Comparison of ENCODE assay signal across 8 mouse cellular contexts in genomic region chr11:119919897-119920296, GRCm38 (mm10). TPM values are rescaled to one million over a fixed set of nuclear protein-coding genes. Genes with fewer than 3 reads are reported as not detected.
DNase-seq lines count a peak whose midpoint lies in the region; ATAC-seq and TF ChIP-seq lines count a peak whose summit lies in the region.

No protein-coding gene starts in this region.

- H3K27me3 ChIP-seq in intestine, postnatal 0 days (replicated peaks; ENCODE audit: control insufficient read depth, insufficient read depth, low read length) = no peaks in the 10 kb centered on the region
- no peaks in the 10 kb centered on the region for H3K27me3 ChIP-seq in intestine, embryonic 15.5 days (replicated peaks)
- H3K27me3 ChIP-seq in forebrain, embryonic 16.5 days (replicated peaks; ENCODE audit: control insufficient read depth, insufficient read depth, low read length) = no peaks in the 10 kb centered on the region

- H3K4me2 ChIP-seq in intestine, postnatal 0 days (replicated peaks; ENCODE audit: low read depth) = no peak overlapping the region
- no peak overlapping the region for H3K4me2 ChIP-seq in intestine, embryonic 15.5 days (replicated peaks)
- H3K4me2 ChIP-seq in forebrain, embryonic 16.5 days (ENCODE audit: low read length) = no peak overlapping the region

- H3K4me1 ChIP-seq in intestine, postnatal 0 days (replicated peaks; ENCODE audit: control insufficient read depth, insufficient read depth, low read length) = 0 out of 2 replicates have a peak, but pooled peaks cover 3% of the 10 kb centered on the region
- H3K4me1 ChIP-seq in intestine, embryonic 15.5 days (replicated peaks) = peaks cover 19% of the 10 kb centered on the region
- peaks cover 12% of the 10 kb centered on the region for H3K4me1 ChIP-seq in forebrain, embryonic 16.5 days (replicated peaks; ENCODE audit: control insufficient read depth, insufficient read depth, low read length)

- no peak overlapping the region for H3K4me3 ChIP-seq in intestine, postnatal 0 days (ENCODE audit: low read depth, low read length)
- H3K4me3 ChIP-seq in intestine, embryonic 15.5 days (replicated peaks) = no peak overlapping the region
- no peak overlapping the region for H3K4me3 ChIP-seq in forebrain, embryonic 16.5 days (replicated peaks; ENCODE audit: low read length)

- H3K27ac ChIP-seq in intestine, postnatal 0 days (ENCODE audit: low read depth, low read length) = no peak overlapping the region
- H3K27ac ChIP-seq in intestine, embryonic 15.5 days = no peak overlapping the region
- no peak overlapping the region for H3K27ac ChIP-seq in forebrain, embryonic 16.5 days (ENCODE audit: low read length)

- TF ChIP-seq CTCF in intestine, postnatal 0 days (IDR thresholded peaks at IDR 0.05; ENCODE audit: low read depth) = peak; percentile 96

- peaks cover 33% of the 10 kb centered on the region for H3K36me3 ChIP-seq in intestine, postnatal 0 days (ENCODE audit: control insufficient read depth, insufficient read depth)
- peaks cover 24% of the 10 kb centered on the region for H3K36me3 ChIP-seq in intestine, embryonic 15.5 days
- peaks cover 9% of the 10 kb centered on the region for H3K36me3 ChIP-seq in forebrain, embryonic 16.5 days (ENCODE audit: control insufficient read depth, insufficient read depth)

- WGBS in intestine, postnatal 0 days = 67% methylated on average over 8 of the region's 8 CpGs
- WGBS in intestine, embryonic 15.5 days = 65% methylated on average over 8 of the region's 8 CpGs
- 65% methylated on average over 8 of the region's 8 CpGs for WGBS in forebrain, embryonic 16.5 days

- H3K9ac ChIP-seq in intestine, postnatal 0 days (ENCODE audit: low read depth, low read length) = no peak overlapping the region
- H3K9ac ChIP-seq in intestine, embryonic 15.5 days = no peak overlapping the region
- H3K9ac ChIP-seq in forebrain, embryonic 16.5 days (replicated peaks; ENCODE audit: low read depth, low read length) = no peak overlapping the region

- DNase-seq in adrenal gland, postnatal 25 days = peak; percentile 64
- peak; percentile 65 for DNase-seq in layer of hippocampus, adult 9-11 months
- DNase-seq in thymus, postnatal 14 days = peak; percentile 77

- ATAC-seq in intestine, postnatal 0 days = no peak
- ATAC-seq in intestine, embryonic 15.5 days = no peak
- peak; percentile 63 for ATAC-seq in CD4-positive, CD25-positive, alpha-beta regulatory T cell, adult 4 months
- ATAC-seq in forebrain, embryonic 16.5 days = 0 out of 2 replicates have a peak, but pooled peaks have one; percentile 24
- ATAC-seq in megakaryocyte progenitor cell, adult 5-6 weeks (replicated peaks; ENCODE audit: poor library complexity) = peak; percentile 91

- no peaks in the 10 kb centered on the region for H3K9me3 ChIP-seq in intestine, postnatal 0 days (ENCODE audit: control insufficient read depth)
- H3K9me3 ChIP-seq in intestine, embryonic 15.5 days = no peaks in the 10 kb centered on the region
- no peaks in the 10 kb centered on the region for H3K9me3 ChIP-seq in forebrain, embryonic 16.5 days (ENCODE audit: control insufficient read depth, low read length)

RNA-seq across cellular contexts. Expression of gene Chmp6, which starts 6.7 kb away (rescaled TPM):
- polyA plus RNA-seq in intestine, postnatal 0 days (2015; fragmentation: Nextera tagmentation; extraction: Ambion mirVana) = 121 and 123 TPM in 2 replicates
- polyA plus RNA-seq in intestine, embryonic 15.5 days (2015; fragmentation: Nextera tagmentation; extraction: Ambion mirVana) = 88.0 and 91.1 TPM in 2 replicates
- polyA plus RNA-seq in CD4-positive, CD25-positive, alpha-beta regulatory T cell, adult 4 months (2017; shearing (Covaris generic)) = 10 to 100 TPM; 46.8 to 64.7 TPM
- 33.9 and 43.4 TPM in 2 replicates for total RNA-seq in adrenal gland, postnatal 25 days (2021)
- polyA plus RNA-seq in forebrain, embryonic 16.5 days (2015; fragmentation: Nextera tagmentation; extraction: Ambion mirVana) = 83.4 and 96.5 TPM in 2 replicates
- 15.9 and 16.2 TPM in 2 replicates for total RNA-seq in megakaryocyte progenitor cell, adult 5-6 weeks (2015)
- 33.4 and 34.8 TPM in 2 replicates for total RNA-seq in megakaryocyte progenitor cell, adult 5-6 weeks (2017)

RNA-seq across cellular contexts. Expression of gene Baiap2, which starts 22.7 kb away (rescaled TPM):
- 4.2 and 4.3 TPM in 2 replicates for polyA plus RNA-seq in intestine, postnatal 0 days (2015; fragmentation: Nextera tagmentation; extraction: Ambion mirVana)
- 12.0 and 13.1 TPM in 2 replicates for polyA plus RNA-seq in intestine, embryonic 15.5 days (2015; fragmentation: Nextera tagmentation; extraction: Ambion mirVana)
- polyA plus RNA-seq in CD4-positive, CD25-positive, alpha-beta regulatory T cell, adult 4 months (2017; shearing (Covaris generic)) = 10 to 100 TPM in 1 of 2 experiments, 1 to 10 TPM in 1; 7.9 to 11.5 TPM
- 12.0 and 17.0 TPM in 2 replicates for total RNA-seq in adrenal gland, postnatal 25 days (2021)
- polyA plus RNA-seq in forebrain, embryonic 16.5 days (2015; fragmentation: Nextera tagmentation; extraction: Ambion mirVana) = 36.5 and 38.7 TPM in 2 replicates
- total RNA-seq in megakaryocyte progenitor cell, adult 5-6 weeks (2015) = 4.4 and 4.8 TPM in 2 replicates
- total RNA-seq in megakaryocyte progenitor cell, adult 5-6 weeks (2017) = 5.5 and 6.8 TPM in 2 replicates

Comparison
In these comparisons a context has a peak if more than half of its experiments do, and no peak if none do; other contexts are left out.
1. ATAC-seq: peak in CD4-positive, CD25-positive, alpha-beta regulatory T cell, adult 4 months (single experiment), forebrain, embryonic 16.5 days (single experiment) and megakaryocyte progenitor cell, adult 5-6 weeks (single experiment); none in intestine, postnatal 0 days (single experiment) and intestine, embryonic 15.5 days (single experiment).
2. Peak in every context shown above with its lines, with median percentiles within 50 percentile points of each other: DNase-seq.